Mouse (Mus musculus) megakaryocyte, embryonic 14.5 days (primary cell): Measurements from ENCODE around the gene Slc35g2. TPM values are rescaled to one million over a fixed set of nuclear protein-coding genes. Genes with fewer than 3 reads are reported as not detected.
A peak's percentile ranks its signal among the peaks of the same experiment; 100 is the strongest.

Experiments used
- H3K27me3 ChIP-seq: replicated peaks from 2 replicates; pipeline ENCODE3; 2012; ENCODE audit warnings: inconsistent platforms
- H3K36me3 ChIP-seq: replicated peaks from 2 replicates; pipeline ENCODE3; 2012; ENCODE audit warnings: low read length, inconsistent platforms, mixed read lengths
- H3K4me1 ChIP-seq: 2 replicates; pipeline ENCODE4 v1.6.1; 2012; ENCODE audit warnings: inconsistent platforms
- H3K4me3 ChIP-seq: replicated peaks from 2 replicates; pipeline ENCODE3; 2012; ENCODE audit warnings: moderate library complexity, mild to moderate bottlenecking, inconsistent platforms
- H3K9me3 ChIP-seq: 2 replicates; pipeline ENCODE4 v1.6.1; 2012; ENCODE audit warnings: inconsistent platforms
- FLI1 ChIP-seq: IDR thresholded peaks from 2 replicates; pipeline ENCODE4 v1.6.1; 2012; ENCODE audit warnings: low read length, inconsistent platforms, mixed read lengths
- GATA1 ChIP-seq: IDR thresholded peaks from 3 replicates; pipeline ENCODE4 v1.6.1; 2012; ENCODE audit warnings: mixed read lengths, low read length, inconsistent platforms, borderline replicate concordance
- polyA plus RNA-seq: library from polyadenylated mRNA; stranded (reverse); fragments of >175 nt; gene quantifications from 2 replicates; pipeline ENCODE4 v1.2.3, GENCODE M21; 2012; ENCODE audit warnings: low replicate concordance; ENCODE audit not compliant: insufficient read depth

Gene Slc35g2
- polyA plus RNA-seq, 1 experiment, result not detected

DNA sequence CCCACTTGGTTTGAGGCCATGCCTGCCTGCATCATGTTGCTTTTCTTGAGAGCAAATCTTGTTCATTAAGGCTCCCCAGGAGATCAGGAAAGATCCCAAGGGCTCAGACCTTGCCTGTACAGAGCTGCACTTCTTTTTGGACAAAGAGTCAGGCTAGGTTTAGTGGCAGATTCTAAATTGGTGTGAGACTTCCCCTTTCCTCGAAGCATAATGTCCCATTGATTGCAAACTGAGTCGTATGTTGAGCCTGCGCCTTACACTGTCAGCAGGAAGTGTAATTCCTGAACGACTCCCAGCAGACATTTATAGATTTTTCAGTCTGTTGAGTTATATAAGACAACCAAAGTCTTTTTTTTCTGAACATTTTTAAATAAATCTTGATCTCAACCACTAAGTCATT lies 19.6 kb upstream of the Slc35g2 start:
- TF ChIP-seq GATA1 (no peak), FLI1 (no peak)

DNA sequence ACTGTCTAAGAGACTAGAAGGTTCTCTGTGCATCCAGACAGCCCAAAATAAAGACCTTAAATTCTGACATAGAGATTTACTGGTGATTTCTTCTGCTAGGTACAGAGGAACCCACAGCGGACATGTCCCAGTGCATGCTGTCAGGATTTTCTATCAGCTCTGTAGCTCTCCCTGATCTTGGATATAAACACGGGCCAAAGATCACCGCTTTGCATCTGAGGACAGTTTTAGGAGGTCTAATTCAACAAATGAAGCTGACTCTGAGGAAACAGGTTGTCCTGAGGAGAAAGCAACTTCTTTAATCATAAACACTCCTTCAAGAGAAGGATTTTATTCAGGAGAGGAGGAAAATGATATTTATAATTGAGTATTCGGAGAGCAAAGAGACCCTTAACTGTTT lies 13.1 kb upstream of the Slc35g2 start:
- Histone ChIP-seq H3K36me3 (no peaks in the 10 kb centered on the region), H3K9me3 (no peaks in the 10 kb centered on the region), H3K4me3 (no peak overlapping the region), H3K27me3 (peaks cover 6% of the 10 kb centered on the region), H3K4me1 (peaks cover 4% of the 10 kb centered on the region; the same call in 1 of the 2 replicates)
- TF ChIP-seq GATA1, result no peak
- TF ChIP-seq FLI1, result no peak

More for the DNA sequence above, 19.6 kb upstream of the Slc35g2 start:
- Histone ChIP-seq H3K4me3 (no peak overlapping the region), H3K4me1 (peaks cover 17% of the 10 kb centered on the region), H3K9me3 (peaks cover 7% of the 10 kb centered on the region), H3K36me3 (no peaks in the 10 kb centered on the region), H3K27me3 (peaks cover 2% of the 10 kb centered on the region)

DNA sequence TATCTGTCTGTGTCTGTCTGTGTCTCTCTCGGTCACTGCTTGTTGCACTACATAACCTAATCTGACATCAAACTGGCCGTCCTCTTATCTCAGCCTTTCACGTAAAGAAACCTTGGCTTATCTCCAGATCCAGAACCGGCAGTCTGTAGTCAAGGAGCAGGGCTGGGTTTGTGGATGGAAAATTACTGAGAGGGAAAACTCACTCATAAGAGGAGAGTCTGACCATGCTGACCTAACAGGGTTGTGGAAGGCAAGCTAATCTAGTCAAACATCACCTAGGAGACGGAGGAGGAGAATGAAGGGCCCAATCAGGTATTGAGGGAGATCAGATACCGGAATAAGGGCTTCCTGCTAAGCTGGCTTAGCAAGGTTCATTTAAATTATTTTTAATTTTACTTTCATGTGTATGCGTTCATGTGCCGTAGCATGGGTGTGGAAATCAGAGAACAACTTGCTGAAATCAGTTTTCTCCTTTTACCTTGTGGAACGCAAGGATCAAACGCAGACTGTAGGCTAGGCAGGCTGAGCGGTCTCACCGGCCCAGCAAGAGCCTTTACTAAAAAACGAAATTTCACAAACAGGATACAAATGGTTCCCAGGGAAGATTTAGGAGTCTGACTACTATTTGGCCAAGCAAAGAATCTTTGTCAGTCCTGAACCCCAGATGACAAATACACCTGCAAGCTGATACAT lies 12.1 kb upstream of the Slc35g2 start:
- Histone ChIP-seq H3K27me3 (peaks cover 6% of the 10 kb centered on the region), H3K36me3 (no peaks in the 10 kb centered on the region), H3K4me3 (no peak overlapping the region), H3K9me3 (no peaks in the 10 kb centered on the region), H3K4me1 (peaks cover 4% of the 10 kb centered on the region; the same call in 1 of the 2 replicates)
- TF ChIP-seq FLI1, result no peak
- no peak for TF ChIP-seq GATA1

DNA sequence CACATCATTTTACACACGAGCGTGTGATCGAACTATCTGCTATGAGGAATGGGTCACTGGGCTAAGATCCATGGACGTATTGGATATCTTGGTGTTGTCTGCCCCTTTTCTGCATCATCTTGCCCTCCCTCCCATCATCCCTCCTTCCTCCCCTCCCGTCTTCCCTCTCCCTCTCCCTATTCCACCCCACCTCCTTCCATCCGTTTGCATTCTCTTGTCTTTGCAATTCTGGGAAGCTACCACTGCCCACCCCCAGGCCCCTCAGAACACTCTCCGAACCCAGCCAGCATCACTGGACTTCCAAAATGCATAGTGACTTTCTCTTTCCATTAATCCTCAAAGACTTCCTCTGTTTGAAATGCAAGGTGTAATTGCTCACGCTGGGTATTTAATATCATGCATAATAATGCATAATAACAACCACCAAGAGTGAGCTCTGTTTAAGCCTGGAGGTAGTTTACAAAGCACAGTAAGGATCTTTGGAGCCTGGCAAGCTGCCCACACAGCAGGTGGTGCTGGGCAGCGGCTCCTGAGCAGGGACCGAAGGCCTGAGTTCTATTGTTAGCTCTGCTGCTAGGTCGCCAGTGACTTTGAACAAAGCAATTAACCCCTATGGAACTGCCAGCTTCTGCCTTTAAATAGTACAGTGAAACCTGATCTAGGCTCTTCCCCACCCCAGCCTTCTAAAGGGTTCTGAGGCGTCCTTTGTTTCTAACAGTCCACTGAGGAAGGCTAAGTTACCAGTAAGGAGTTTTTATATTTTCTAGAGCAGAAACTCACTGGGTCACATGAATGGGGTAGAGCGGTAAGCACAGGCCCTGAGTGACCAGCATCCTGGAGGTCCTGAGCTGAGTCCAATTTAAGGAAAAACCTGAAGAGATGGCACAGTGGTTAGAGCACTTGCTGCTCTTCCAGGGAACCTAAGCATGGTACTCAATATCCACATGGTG lies 10.9 kb upstream of the Slc35g2 start:
- Histone ChIP-seq H3K9me3 (no peaks in the 10 kb centered on the region), H3K4me3 (no peak overlapping the region), H3K4me1 (peaks cover 4% of the 10 kb centered on the region; the same call in 1 of the 2 replicates), H3K36me3 (no peaks in the 10 kb centered on the region), H3K27me3 (peaks cover 8% of the 10 kb centered on the region)
- no peak for TF ChIP-seq GATA1
- TF ChIP-seq FLI1, result no peak

DNA sequence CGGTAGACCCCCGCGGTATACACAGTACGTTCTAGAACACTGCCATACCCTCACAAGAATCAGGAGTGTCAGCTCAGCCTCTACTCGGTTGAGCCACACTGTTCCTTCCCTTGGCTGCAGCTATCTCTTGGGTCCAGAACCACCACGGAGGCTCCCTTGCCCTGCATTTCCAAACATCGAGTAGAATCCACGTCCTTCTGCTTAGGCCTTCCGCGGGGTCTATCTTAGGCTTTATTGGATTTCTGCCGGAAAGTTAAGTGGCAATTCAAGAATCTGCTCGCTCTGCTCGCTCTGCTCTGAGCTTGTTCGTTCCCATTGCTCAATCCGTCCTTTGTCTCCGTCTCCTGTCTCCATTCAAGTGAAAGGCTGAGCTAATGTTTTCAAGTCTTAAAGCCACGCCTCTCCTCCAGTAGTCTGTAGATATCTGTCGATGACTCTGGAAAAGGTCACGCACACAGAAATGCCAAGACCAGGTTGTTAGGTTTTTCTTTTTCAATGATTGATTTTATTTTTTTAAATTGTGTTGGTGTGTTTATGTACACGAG lies 9.4 kb upstream of the Slc35g2 start:
- no peak overlapping the region for H3K4me3 ChIP-seq
- TF ChIP-seq FLI1 (no peak), GATA1 (no peak)
- no peaks in the 10 kb centered on the region for H3K9me3 ChIP-seq
- no peaks in the 10 kb centered on the region for H3K36me3 ChIP-seq
- H3K4me1 ChIP-seq, result no peaks in the 10 kb centered on the region
- H3K27me3 ChIP-seq, result peaks cover 8% of the 10 kb centered on the region

DNA sequence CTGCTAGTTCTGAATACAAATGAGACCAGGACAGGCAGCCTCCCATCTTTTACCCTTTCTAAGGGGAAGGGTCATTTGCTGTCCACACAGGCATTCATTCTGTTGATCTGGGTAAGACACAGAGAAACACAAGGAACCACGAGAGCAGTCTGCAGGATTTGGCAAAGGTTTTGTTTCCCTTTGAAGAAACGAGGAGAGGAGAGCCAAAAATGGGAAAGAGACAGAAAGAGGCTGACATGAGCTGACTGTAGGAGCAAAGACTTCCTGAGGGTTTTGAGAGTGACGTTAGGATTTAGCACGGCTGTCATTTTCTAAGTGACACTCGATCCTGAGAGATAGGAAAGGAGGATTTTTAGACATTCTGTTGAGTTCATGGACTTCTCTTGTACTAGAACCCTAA lies 3.1 kb upstream of the Slc35g2 start:
- Histone ChIP-seq H3K4me1 (peaks cover 19% of the 10 kb centered on the region), H3K4me3 (no peak overlapping the region), H3K27me3 (peaks cover 44% of the 10 kb centered on the region), H3K36me3 (no peaks in the 10 kb centered on the region), H3K9me3 (no peaks in the 10 kb centered on the region)
- no peak for TF ChIP-seq FLI1

DNA sequence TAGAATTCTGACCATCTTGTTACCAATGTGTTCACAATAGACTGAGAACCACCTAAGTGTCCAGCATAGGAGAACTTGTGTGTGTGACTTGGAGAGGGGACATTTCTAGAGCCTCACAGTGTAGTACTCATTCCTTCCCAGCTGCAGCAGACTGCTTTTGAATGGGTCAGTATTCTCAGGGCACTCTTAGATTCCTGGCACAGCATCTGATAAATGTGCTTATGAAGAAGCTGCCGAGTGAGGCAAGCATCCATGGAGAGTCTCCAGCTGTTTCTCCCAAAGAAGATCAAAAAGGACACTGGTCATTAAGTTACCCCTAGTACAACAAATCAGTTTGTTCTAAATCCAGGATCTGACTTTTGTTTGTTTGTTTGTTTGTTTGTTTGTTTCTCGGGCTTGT lies 2.4 kb upstream of the Slc35g2 start:
- Histone ChIP-seq H3K27me3 (peaks cover 50% of the 10 kb centered on the region), H3K4me3 (no peak overlapping the region), H3K9me3 (no peaks in the 10 kb centered on the region), H3K4me1 (peaks cover 19% of the 10 kb centered on the region), H3K36me3 (no peaks in the 10 kb centered on the region)
- TF ChIP-seq GATA1, result no peak
- no peak for TF ChIP-seq FLI1

DNA sequence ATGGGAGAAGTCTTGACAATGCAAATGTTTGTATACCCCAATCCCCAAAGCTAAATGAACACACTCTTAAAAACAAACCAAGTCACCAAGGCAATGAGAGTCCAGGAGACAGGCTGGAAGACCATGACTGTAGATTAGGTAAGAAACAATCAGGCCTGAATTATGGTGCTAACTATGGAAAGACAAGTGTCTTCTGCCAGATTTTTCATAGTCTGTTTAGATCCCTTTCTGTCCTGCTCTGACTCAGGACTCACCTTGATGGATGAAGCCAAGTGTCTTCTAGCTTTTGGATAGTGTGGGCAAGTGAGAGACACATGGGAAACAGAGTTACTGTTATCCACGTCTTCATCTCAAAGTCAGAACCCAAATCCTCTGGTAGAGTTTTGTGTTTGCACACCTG lies 621 bp upstream of the Slc35g2 start:
- Histone ChIP-seq H3K36me3 (no peaks in the 10 kb centered on the region), H3K4me3 (no peak overlapping the region), H3K4me1 (peaks cover 19% of the 10 kb centered on the region), H3K9me3 (no peaks in the 10 kb centered on the region), H3K27me3 (peaks cover 48% of the 10 kb centered on the region)
- no peak for TF ChIP-seq GATA1
- TF ChIP-seq FLI1, result no peak

DNA sequence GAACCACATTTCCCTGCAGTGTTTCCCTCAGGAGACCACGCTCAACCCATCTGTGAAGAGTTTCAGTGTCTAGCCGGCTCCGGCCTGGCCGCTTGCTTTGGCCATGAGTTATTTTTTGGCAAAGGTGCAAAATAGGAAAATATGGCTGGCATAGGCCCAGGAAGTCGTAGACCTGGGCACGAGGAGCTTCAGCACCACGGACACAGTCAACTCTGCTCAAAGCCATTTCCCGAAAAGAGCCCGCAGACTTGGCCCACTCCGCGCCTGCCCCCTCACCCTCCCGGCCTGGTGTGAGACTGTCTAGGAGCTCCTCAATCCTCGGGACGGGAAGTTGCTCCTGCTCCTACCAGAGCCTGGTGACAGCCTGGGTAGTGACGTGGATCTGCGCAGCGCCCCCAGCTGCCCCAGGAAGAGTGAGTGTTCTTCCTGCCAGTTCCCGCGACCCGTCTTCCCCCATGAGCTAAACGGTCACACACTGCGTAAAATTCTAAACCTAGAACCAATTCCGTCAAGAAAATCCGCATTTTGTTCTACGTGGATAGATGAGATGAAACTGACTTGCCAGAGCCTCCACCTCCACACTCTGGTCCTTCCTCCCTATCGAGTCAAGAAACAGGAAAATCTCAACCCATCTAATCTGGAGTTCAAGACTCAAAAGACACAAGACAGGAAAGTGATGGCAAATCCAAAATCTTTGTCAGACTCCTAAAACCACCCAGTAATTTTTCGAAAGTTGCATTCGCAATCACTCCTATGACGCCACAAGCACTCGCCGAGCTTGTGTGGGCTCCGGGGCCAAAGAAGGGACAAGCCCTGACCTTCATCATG lies 878 bp downstream of the Slc35g2 start:
- TF ChIP-seq GATA1 (no peak), FLI1 (no peak)
- Histone ChIP-seq H3K4me3 (peak overlapping the region; percentile 92), H3K9me3 (no peaks in the 10 kb centered on the region), H3K36me3 (no peaks in the 10 kb centered on the region), H3K27me3 (peaks cover 50% of the 10 kb centered on the region), H3K4me1 (peaks cover 19% of the 10 kb centered on the region)
